Mouse (Mus musculus) kidney, postnatal 0 days (tissue): ENCODE measurements around the gene Iqcf3. TPM values are rescaled to one million over a fixed set of nuclear protein-coding genes. Genes with fewer than 3 reads are reported as not detected.

Experiments used
- ATAC-seq: fragments of 200-750 bp; cut with Nextera tagmentation; replicated peaks from 2 replicates; pipeline ENCODE4 v1.8.0; 2017; ENCODE audit warnings: low read depth, moderate number of reproducible peaks, moderate TSS enrichment, moderate library complexity; ENCODE audit not compliant: low FRiP score
- DNase-seq: peaks from one replicate; pipeline ENCODE4 v3.0.0-alpha.2; 2016; ENCODE audit warnings: low spot score
- H3K27ac ChIP-seq: fragments of 300-500 bp; sonication (generic); 2 replicates; pipeline ENCODE4 v1.5.1; 2014; ENCODE audit warnings: mild to moderate bottlenecking
- H3K27me3 ChIP-seq: fragments of 300-500 bp; sonication (generic); 2 replicates; pipeline ENCODE4 v1.6.1; 2014; ENCODE audit warnings: low read length, mixed read lengths; ENCODE audit not compliant: insufficient read depth
- H3K36me3 ChIP-seq: fragments of 300-500 bp; sonication (generic); 2 replicates; pipeline ENCODE4 v1.6.1; 2014; ENCODE audit warnings: low read length, mixed read lengths; ENCODE audit not compliant: insufficient read depth
- H3K4me1 ChIP-seq: fragments of 300-500 bp; sonication (generic); replicated peaks from 2 replicates; pipeline ENCODE4 v1.6.1; 2014; ENCODE audit warnings: antibody characterized with exemption, low read length, mixed read lengths; ENCODE audit not compliant: insufficient read depth
- H3K4me2 ChIP-seq: fragments of 300-500 bp; sonication (generic); 2 replicates; pipeline ENCODE4 v1.6.1; 2014; ENCODE audit warnings: mild to moderate bottlenecking, low read length, moderate library complexity, mixed read lengths
- H3K4me3 ChIP-seq: fragments of 300-500 bp; sonication (generic); replicated peaks from 2 replicates; pipeline ENCODE4 v1.5.1; 2014; ENCODE audit warnings: low read depth, low read length
- H3K9ac ChIP-seq: fragments of 300-500 bp; sonication (generic); 2 replicates; pipeline ENCODE4 v1.6.1; 2014; ENCODE audit warnings: low read depth, low read length
- H3K9me3 ChIP-seq: fragments of 300-500 bp; sonication (generic); replicated peaks from 2 replicates; pipeline ENCODE4 v1.6.1; 2016; ENCODE audit warnings: low read length, inconsistent platforms, mixed read lengths
- CTCF ChIP-seq: IDR thresholded peaks from 2 replicates; pipeline ENCODE4 v1.5.1; 2016; ENCODE audit warnings: antibody characterized with exemption, low read depth, mild to moderate bottlenecking, moderate library complexity
- WGBS: fragments of 180-500 bp; shearing (Covaris S2); extraction: QIAGEN DNeasy Blood & Tissue Kit; methylation state at CpG from one replicate; pipeline ENCODE4 v1.1.7; 2014; 5-methylcytosine and 5-hydroxymethylcytosine counted together
- polyA plus RNA-seq: library from polyadenylated mRNA; unstranded; fragments of >200 nt; fragmentation: Nextera tagmentation; extraction: Ambion mirVana; gene quantifications from 2 replicates; pipeline ENCODE4 v1.2.1, GENCODE M21; 2015

Gene Iqcf3
- polyA plus RNA-seq, 1 experiment from 2014 or later, result not detected

- no peak for ATAC-seq
- Histone ChIP-seq H3K36me3 (peaks cover 34% of the 10 kb centered on the region; the same call in 1 of the 2 replicates), H3K27ac (no peak overlapping the region), H3K4me2 (no peak overlapping the region), H3K27me3 (no peaks in the 10 kb centered on the region), H3K9ac (no peak overlapping the region), H3K4me1 (no peaks in the 10 kb centered on the region), H3K4me3 (no peak overlapping the region), H3K9me3 (no peaks in the 10 kb centered on the region)
- DNase-seq, result no peak
- TF ChIP-seq CTCF, result no peak
- WGBS, result 82% methylated on average over 10 of the region's 10 CpGs
These were observed 76.4 kb downstream of the Iqcf3 start for GRCm38 (mm10) chr9:106485076-106485475.

GRCm38 (mm10) chr9:106483606-106484005 is 77.8 kb downstream of the Iqcf3 start:
- ATAC-seq, result no peak
- no peaks in the 10 kb centered on the region for H3K27me3 ChIP-seq
- H3K36me3 ChIP-seq, result peaks cover 34% of the 10 kb centered on the region; the same call in 1 of the 2 replicates
- H3K9me3 ChIP-seq, result no peaks in the 10 kb centered on the region
- H3K27ac ChIP-seq, result no peak overlapping the region
- H3K9ac ChIP-seq, result no peak overlapping the region
- no peak overlapping the region for H3K4me2 ChIP-seq
- DNase-seq, result no peak
- 92% methylated on average over 17 of the region's 17 CpGs for WGBS
- no peak overlapping the region for H3K4me3 ChIP-seq
- TF ChIP-seq CTCF, result no peak
- H3K4me1 ChIP-seq, result no peaks in the 10 kb centered on the region

GRCm38 (mm10) chr9:106483136-106483535 is 78.3 kb downstream of the Iqcf3 start:
- Histone ChIP-seq H3K4me2 (no peak overlapping the region), H3K36me3 (peaks cover 34% of the 10 kb centered on the region; the same call in 1 of the 2 replicates), H3K27ac (no peak overlapping the region), H3K4me1 (no peaks in the 10 kb centered on the region), H3K9ac (no peak overlapping the region), H3K27me3 (no peaks in the 10 kb centered on the region), H3K9me3 (no peaks in the 10 kb centered on the region), H3K4me3 (no peak overlapping the region)
- WGBS, result 97% methylated on average over 10 of the region's 10 CpGs
- no peak for TF ChIP-seq CTCF
- DNase-seq, result no peak
- ATAC-seq, result no peak

GRCm38 (mm10) chr9:106482578-106483115 is 78.8 kb downstream of the Iqcf3 start:
- Histone ChIP-seq H3K4me1 (no peaks in the 10 kb centered on the region; the same call in 1 of the 2 replicates), H3K36me3 (peaks cover 34% of the 10 kb centered on the region; the same call in 1 of the 2 replicates), H3K27ac (no peak overlapping the region), H3K9me3 (no peaks in the 10 kb centered on the region), H3K9ac (no peak overlapping the region), H3K4me3 (no peak overlapping the region), H3K27me3 (no peaks in the 10 kb centered on the region), H3K4me2 (no peak overlapping the region)
- DNase-seq, result no peak
- ATAC-seq, result no peak
- TF ChIP-seq CTCF, result no peak
- 84% methylated on average over 17 of the region's 17 CpGs for WGBS

GRCm38 (mm10) chr9:106481676-106482075 is 79.8 kb downstream of the Iqcf3 start:
- ATAC-seq (no peak), DNase-seq (no peak)
- Histone ChIP-seq H3K4me1 (no peaks in the 10 kb centered on the region; the same call in 1 of the 2 replicates), H3K4me2 (no peak overlapping the region), H3K36me3 (peaks cover 34% of the 10 kb centered on the region; the same call in 1 of the 2 replicates), H3K27ac (no peak overlapping the region), H3K27me3 (no peaks in the 10 kb centered on the region), H3K9ac (no peak overlapping the region), H3K9me3 (no peaks in the 10 kb centered on the region), H3K4me3 (no peak overlapping the region)
- WGBS, result 93% methylated on average over 13 of the region's 13 CpGs
- TF ChIP-seq CTCF, result no peak

GRCm38 (mm10) chr9:106481075-106481474 is 80.4 kb downstream of the Iqcf3 start:
- H3K27me3 ChIP-seq, result no peaks in the 10 kb centered on the region
- H3K9me3 ChIP-seq, result no peaks in the 10 kb centered on the region
- ATAC-seq (no peak), DNase-seq (no peak)
- no peak overlapping the region for H3K4me2 ChIP-seq
- 78% methylated on average over 15 of the region's 15 CpGs for WGBS
- H3K4me1 ChIP-seq, result no peaks in the 10 kb centered on the region; the same call in 1 of the 2 replicates
- H3K27ac ChIP-seq, result no peak overlapping the region
- no peak overlapping the region for H3K4me3 ChIP-seq
- H3K36me3 ChIP-seq, result peaks cover 34% of the 10 kb centered on the region; the same call in 1 of the 2 replicates
- no peak overlapping the region for H3K9ac ChIP-seq
- no peak for TF ChIP-seq CTCF
